Mouse (Mus musculus) lung, postnatal 0 days (tissue): ENCODE data around the gene Enox1.

Experiments
- CTCF ChIP-seq: IDR thresholded peaks from 2 replicates; pipeline ENCODE4 v1.5.1; 2016; ENCODE audit warnings: antibody characterized with exemption, mild to moderate bottlenecking
- EP300 ChIP-seq: IDR thresholded peaks from 2 replicates; pipeline ENCODE4 v1.6.1; 2016; ENCODE audit warnings: antibody characterized with exemption, mild to moderate bottlenecking, control low read depth

GRCm38 (mm10) chr14:77506341-77506740 lies 349.8 kb downstream of the Enox1 start:
- TF ChIP-seq CTCF (no peak), EP300 (no peak)
